Mouse (Mus musculus) adrenal gland (tissue): ENCODE measurements around the gene Dpp4.

ENCODE experiments used
- intact Hi-C: fragments of 180-260 bp; cut with DNase I; formaldehyde crosslinking; loops from one replicate; pipeline ENCODE4 v1.15.1; 2025

The Dpp4 gene

DNA sequence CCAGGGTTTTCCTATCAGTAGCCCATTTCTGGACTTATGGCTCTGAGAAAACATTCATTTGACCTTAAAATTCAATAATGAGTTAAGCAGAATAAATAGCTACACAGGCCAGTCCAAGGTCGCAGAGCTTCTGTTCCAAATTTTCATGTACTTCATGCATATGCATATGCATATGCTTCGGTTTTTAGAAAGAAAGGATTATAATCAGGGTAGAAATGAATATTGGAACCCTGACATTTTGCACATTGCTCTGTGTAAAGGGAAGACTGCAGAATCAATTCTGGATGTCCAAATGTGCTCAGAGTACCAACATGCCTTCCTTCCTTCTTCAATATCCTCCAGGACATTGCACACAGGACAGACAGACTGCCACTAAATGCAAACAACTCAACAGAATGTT lies 104.6 kb downstream of the Dpp4 start:
- intact Hi-C loops, result no loop called here

DNA sequence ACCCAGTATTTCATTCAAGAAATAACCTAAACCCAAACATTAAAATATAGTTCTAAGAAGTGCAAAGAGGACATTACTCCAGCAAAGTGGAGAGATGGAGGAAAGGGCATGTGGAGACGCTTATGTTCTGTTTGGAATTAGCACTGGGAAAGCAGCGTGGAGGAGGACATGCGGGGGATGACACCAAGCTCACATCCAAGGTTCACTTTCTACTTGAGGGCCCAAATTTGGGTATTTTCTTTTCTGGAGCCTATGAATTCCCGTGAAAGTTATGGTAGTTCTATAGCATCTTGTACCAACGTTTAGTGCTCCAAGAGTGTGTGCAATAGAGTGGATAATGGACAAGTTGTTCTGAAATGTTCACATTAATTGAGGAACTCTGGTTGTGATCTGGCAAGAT lies 105.1 kb downstream of the Dpp4 start:
- intact Hi-C loops, result no loop called here

DNA sequence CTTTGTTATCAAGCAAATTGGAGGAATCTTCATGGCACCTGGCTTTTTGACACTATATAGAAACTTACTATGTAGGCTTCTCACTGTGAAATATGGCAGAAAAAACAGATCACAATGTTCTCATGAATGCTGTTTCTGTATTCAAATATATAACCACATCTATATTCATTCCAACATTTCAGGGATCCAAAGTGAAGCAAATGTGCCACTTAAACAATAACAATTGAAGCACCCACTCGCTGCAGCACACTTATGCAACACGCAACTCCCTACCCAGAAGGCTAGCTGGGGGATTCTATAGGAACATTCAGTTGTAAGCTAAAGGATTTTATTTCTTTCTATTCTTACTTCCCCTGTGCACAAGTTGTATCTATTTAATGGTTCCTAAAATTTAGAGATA lies 110.3 kb downstream of the Dpp4 start:
- intact Hi-C loops, result no loop called here

DNA sequence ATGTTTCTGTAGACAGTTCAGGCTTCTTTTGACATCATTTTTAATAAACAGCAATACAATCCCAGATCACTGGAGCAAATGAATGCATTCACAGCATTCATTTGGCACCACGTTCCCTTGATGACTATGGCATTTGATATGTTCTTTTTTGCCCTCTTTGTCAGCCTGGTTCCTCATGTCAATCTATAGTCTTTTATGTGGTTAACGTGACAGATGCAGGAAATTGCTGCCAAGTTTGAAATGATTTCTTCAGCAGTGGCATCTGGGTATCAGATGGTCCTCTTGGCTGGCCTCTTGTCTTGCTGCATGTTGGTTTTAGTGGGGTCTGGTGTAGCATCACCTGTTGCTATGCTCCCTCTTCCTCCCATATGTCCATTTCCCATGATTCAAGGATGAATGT lies 118.2 kb downstream of the Dpp4 start:
- intact Hi-C loops, result no loop called here

DNA sequence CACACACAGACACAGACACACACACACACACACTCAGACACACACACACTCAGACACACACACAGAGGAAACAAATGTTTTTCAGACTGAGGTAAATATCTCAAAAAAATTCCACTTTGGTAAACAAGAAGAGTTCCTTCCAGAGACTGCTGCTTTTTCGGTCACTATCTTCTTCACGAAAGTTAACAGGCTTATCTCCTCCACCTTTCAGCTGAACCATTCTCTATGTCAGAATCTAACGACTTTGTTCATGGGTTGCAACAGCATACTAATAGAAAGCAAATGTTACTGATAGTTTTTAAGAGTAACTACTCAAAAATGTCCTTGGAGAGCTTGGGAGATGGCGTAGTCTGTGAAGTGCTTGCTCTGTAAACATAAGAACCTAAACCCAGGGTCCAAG lies 124.5 kb downstream of the Dpp4 start:
- intact Hi-C loops, result loop anchor here (2.0 to 10.0 kb wide), 2 partner anchors 301 to 643 kb away; no protein-coding TSS in a partner anchor

DNA sequence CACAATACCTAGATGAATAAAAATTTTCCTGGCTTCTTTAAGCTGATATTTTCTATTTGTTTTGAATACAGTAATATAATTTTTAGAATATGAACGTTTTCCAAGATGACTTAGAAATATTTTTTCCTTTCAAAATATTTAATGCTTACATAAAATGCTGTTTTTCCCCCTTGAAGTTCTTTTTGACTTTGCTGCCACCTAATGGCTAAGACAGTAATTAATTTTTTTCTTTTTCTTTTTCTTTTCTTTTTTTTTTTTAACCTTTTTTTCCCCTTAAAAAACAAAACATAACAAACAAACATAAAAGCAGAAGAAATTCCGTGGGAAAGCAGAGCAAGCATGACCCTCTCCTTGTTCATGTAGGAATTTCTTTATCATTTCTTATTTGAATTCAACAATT lies 126.2 kb downstream of the Dpp4 start:
- intact Hi-C loops, result loop anchor here (2.0 to 10.0 kb wide), 2 partner anchors 299 to 641 kb away; no protein-coding TSS in a partner anchor

DNA sequence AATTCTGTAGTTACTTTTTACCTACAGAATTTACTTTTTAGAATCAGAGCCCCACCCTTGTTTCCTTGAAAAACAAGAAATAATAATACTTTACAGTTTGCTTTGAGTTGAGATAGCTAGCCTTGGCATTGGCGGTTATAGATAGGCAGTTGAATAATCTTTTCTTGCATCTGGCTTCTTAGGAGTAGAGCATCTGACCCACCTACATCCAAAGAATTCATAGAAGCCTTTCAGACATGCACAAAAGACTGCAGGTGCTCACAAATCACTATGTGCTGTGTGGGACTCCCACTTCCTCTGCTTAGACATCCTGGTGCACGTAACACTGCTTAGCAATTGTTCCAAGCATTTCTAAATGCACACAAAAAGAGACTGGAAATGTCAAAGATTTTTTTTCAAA lies 127.0 kb downstream of the Dpp4 start:
- intact Hi-C loops, result loop anchor here (10.0 kb wide), 1 partner anchor 640 kb away; no protein-coding TSS in a partner anchor
